Mouse (Mus musculus) right cerebral cortex, postnatal 4 days (tissue): ENCODE measurements around the gene Lmln.
"Not testable (repeated sequence)": the region's sequence is repeated elsewhere in the genome, so short reads cannot be mapped to it uniquely, and the experiment has no call there.

Experiments
- DNase-seq: peaks from one replicate; pipeline ENCODE4 v3.0.0-alpha.2; 2022

Lmln gene

GRCm38 (mm10) chr16:33062024-33062681 lies at the start of gene Lmln:
Lmln (plus strand) TSS chr16:33062521.
- peak; percentile 81 for DNase-seq

GRCm38 (mm10) chr16:33013801-33014200 lies 48.5 kb upstream of the Lmln start:
- no peak for DNase-seq

GRCm38 (mm10) chr16:33014921-33015320 lies 47.4 kb upstream of the Lmln start:
- no peak for DNase-seq

DNA sequence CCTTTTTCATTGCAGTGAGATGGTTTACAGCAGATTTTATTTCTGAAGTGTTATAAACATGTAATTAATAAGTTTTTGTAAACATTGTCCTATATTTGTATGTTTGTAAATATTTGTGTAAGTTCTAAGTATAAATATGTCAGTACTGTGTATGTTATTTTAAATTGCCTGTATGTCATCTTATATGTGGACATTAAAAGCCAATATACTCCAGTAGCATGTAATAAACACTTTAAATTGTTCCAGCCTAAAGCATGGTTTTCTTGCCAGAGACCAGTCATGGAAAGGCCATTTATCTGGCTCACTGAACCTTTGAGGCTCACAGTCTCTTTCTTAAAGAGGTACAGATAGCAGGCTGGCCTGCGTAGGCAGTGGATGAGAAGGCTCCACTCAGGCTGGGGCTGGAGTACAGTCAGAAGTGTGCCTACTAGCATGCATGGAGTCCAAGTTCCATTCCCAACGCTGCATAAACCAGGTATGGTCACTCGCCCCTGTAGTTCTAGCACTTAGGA lies 46.9 kb upstream of the Lmln start:
- DNase-seq = no peak

- DNase-seq = no peak
These were observed 46.3 kb upstream of the Lmln start for GRCm38 (mm10) chr16:33015986-33016385.

DNA sequence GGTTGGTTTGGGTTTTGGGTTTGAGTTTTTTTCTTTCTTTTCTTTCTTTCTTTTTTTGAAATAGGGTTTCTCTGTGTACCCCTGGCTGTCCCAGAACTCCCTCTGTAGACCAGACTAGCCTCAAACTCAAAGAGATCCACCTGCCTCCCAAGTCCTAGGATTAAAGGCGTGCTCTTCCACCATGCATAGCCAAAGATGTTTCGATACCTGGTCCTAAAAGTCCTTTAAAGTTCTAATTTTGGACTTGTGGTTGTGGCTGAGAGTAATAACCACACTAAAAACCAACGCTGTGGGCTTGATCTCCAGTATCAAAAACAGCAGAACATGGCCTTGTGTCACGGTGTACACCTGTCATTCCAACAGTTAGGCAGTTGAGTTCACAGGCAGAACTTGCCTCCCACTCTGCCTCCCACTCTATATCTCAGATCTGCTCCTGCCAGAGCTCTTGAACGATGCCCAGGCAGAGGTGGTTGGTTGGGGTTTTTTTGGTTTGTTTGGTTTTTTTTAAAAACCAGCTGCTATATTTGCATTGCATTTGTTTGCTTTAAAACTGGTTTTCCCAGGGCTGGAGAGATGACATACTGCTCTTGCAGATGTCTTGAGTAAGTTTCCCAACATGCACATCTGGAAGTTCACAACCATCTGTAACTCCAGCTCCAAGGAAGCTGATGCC lies 44.5 kb upstream of the Lmln start:
- no peak for DNase-seq

DNA sequence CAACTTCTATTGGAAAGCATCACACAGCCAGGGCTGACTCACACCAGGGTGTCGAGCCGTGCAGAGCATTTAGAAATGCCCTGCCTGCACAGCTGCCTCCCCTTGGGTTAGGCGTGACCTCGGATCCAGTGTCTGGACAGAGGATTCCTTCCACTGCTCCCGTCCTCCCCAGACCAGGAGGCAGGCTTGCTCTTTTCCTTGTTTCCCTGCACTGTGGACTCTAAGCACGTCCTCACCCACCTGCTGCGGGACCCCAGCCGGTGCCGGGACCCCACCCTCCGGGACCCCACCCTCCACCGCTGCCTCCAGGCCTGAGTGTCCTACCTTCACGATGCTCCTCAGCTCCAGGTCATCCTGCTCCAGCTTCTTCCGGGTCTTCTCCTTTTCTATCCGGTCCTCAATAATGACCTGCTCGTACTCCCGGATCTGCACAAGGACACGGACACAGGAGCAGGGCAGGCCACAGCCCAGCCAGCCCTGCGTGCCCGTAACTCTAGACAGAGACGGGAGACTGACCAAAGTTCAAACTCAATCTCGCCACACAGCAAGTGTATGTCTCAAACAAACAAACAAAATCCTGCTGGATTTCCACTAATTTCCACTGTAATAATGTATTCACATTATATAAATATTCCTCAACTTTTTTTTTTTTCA lies 43.1 kb upstream of the Lmln start:
- DNase-seq = no peak

GRCm38 (mm10) chr16:33021381-33021780 lies 40.9 kb upstream of the Lmln start:
- no peak for DNase-seq

DNA sequence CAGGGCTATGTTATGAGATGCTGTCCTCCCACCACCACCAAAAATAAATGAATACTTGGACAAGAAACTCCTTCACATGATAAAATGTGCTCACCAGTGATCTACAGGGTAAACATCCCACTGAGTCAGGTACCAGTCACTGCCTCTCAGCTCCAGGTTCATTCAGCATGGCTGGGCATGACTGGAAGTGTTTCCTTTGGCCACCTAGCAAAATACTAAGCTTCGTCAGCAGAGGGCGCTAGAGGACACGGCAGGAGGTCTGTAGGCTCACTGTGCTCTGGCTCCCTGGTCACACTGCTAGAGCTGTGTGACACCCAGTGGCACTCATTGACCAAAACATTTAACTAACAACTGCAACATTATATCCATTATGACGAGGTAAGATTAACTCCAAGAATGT lies 38.6 kb upstream of the Lmln start:
- DNase-seq = peak; percentile 85

DNA sequence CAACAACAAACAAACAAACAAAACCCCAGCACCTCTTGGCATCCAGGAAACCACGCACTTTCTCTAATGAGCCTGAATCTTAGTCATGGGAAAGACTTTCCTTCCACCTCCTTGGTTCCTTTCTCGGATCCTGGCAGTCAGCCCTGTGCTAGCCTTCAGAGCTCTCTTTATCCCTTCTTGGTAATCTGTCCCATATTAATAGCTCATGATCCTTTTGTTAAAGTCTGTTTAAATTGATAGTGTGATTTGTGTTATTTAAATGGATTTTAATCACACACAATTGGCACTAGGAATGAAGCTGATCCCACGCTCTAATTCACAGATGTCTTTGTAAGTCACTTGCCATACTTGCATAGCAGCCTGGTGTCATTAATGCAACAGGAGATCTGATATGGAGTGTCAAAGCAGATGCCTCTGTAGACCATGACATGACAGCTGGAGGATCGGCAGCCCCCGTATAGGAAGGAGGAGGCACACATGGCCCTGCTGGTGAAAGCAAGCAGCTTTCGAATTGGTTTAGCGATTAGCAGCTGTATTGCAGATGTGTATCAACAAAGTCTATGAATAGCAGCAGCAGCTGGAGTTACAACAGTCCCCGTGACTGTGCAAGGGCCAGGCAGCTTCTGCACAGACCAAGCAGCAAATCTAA lies 37.7 kb upstream of the Lmln start:
- no peak for DNase-seq

DNA sequence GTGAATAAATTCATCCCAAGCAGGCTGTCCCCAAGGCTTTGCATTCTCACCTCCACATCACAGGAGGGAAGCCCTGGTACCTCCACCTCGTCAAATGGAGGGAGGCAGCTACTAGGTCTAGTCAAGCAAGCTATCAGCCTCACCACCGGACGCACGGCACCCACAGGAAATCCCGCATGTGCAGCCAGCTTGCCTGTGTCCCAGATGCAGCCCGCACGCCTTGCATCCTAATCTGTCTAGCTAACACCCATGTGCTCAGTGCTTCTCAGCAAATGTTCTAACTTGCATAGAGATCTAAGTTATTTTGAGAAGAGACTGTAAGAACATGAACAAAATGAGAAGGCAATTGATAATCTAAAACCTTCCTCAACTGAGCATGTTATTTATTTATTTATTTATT lies 36.0 kb upstream of the Lmln start:
- no peak for DNase-seq

DNA sequence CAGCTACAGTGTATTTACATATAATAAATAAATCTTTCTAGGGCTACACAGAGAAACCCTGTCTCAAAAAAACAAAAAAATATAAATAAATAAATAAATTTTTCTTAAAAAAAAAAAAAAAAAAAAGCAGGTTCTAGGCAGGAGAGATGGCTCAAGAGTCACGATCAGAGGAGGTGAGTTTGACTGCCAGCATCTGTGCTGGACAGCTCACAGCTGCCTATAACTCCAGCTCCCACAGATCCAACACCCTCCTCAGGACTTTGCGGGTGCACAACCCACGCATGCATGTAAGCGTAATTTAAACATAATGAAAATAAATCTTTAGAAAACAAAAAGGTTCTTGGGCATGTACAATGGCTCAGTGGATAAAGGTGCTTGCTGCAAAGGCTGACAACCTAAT lies 26.3 kb upstream of the Lmln start:
- DNase-seq = no peak

DNA sequence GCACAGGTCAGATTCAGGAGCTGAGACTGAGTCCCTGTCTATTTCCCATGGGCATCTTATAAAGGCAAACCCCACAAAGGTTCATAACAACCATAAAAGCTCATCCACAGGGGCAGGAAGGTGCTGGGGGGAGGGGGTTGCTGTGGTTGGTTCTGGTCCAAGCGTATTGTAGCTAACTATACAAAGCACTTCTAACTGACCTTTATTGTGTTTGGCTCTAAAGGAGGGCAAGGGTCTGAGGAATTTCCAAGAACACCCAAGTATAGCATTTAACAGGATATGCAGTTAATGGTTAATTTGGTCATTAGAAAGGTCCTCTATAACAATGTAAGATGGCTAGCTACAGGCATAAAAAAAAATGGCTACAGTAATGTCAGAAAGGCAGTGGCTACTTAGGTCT lies 19.6 kb upstream of the Lmln start:
- DNase-seq = no peak

DNA sequence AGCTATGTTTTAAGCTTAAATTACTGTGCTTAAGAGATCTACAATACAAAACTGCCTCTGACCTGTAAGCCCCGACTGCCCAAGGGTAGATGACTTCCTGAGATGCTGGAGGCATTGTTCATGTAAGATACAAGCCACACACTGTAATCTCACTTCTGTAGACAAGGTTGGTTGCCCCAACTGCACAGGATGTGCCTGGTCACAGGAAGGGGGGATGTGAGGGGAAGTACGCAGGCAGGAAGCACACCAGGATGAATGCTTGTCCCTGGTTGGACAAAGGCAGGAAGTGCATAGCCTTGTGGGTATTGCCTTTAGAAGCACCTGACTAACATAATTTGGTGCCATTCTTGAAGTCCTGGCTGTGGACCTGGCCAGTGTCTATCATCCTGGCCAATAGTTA lies 19.1 kb upstream of the Lmln start:
- DNase-seq = no peak

GRCm38 (mm10) chr16:33048004-33048403 lies 14.3 kb upstream of the Lmln start:
- no peak for DNase-seq

GRCm38 (mm10) chr16:33048686-33049085 lies 13.6 kb upstream of the Lmln start:
- DNase-seq = no peak

- no peak for DNase-seq
These were observed 12.5 kb upstream of the Lmln start for GRCm38 (mm10) chr16:33049809-33050208.

GRCm38 (mm10) chr16:33053141-33053540 lies 9.2 kb upstream of the Lmln start:
- no peak for DNase-seq

- not testable (repeated sequence) for DNase-seq
These were observed 7.4 kb upstream of the Lmln start for GRCm38 (mm10) chr16:33054927-33055326.

- DNase-seq = peak; percentile 8
These were observed 6.7 kb upstream of the Lmln start for GRCm38 (mm10) chr16:33055655-33056054.

GRCm38 (mm10) chr16:33056095-33056785 lies 6.1 kb upstream of the Lmln start, which contains the start of the genes Iqcg and Rpl35a:
Iqcg (minus strand) TSS chr16:33056218.
Rpl35a (plus strand) TSS chr16:33056453.
- DNase-seq = peak; percentile 90

DNA sequence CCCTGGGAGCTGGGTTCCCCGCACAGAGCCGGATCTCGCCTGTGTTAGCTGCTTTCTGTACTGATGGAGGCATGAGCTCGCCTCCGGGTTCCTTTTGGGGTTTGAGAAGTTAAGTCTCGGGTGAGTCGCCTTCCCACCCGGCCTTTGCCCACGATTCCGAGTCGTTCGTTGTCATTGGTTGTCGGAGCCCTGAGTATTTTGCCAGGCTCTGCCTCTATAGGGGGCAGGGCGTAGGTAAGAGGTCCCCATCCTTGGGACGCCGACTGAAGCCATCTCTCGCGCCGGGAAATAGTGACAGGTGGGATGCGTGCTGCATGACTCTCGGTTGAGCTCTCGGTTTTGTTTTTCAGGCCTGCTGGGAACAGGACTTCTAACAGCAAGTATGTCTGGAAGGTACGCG lies 5.5 kb upstream of the Lmln start:
- no peak for DNase-seq

DNA sequence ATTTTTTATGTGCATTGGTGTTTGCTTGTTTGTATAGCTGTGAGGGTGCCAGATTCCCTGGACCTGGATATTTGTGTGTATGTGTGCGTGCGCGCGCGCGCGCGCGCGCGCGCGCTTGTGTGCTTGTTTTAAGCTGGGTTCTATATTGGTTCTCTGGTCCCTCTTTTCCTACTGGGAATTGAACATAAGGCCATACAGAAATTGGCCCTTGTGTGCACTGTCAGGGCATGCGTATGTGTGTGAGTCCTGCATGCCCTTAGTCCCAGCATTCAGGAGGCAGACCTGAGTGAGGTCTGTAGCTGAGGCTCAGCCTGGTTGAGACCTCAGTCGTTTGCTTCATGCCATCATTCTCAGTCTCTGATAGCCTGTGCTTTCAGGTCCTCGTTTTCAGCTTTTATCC lies 4.3 kb upstream of the Lmln start:
- DNase-seq = no peak
